Comparison of ENCODE assay signal across 8 mouse cellular contexts in the genomic region with DNA sequence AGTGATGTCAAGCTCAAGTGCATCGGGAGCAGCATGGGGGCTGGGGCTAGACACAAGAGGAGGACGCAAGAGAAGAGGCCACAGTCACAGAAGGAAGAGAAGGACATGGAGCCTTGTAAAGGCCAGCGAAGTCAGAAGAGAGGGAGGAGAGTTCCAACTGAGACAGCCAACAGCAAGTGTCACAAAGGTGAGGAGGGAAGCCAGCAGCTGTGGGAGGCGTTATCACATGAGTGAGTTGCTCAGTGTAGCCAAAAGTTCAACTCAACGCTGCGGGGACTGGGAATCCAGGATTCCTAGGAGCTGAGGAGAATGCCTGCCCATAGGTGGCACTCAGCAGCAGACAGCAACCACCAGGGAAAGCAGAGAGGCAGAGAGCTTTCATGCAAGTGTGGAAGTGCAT. TPM values are rescaled to one million over a fixed set of nuclear protein-coding genes. Genes with fewer than 3 reads are reported as not detected.
DNase-seq lines count a peak whose midpoint lies in the region; ATAC-seq and TF ChIP-seq lines count a peak whose summit lies in the region.

No protein-coding gene starts in this region.

- no peak for TF ChIP-seq POLR2A in liver, adult 2 months (IDR thresholded peaks at IDR 0.05; ENCODE audit: extremely low read depth, insufficient read depth, low read length)

- DNase-seq in liver, adult 2 months (ENCODE audit: extremely low read depth, low read depth, low spot score), result peak; percentile 71
- no peak for DNase-seq in liver, embryonic 11.5 days (ENCODE audit: low spot score)
- DNase-seq in fat pad, adult 2 months (ENCODE audit: extremely low read depth, low read depth, low spot score), result peak; percentile 46
- peak; percentile 8 for DNase-seq in lung, postnatal 25 days (ENCODE audit: low spot score)
- no peak for DNase-seq in urinary bladder, postnatal 10 days (ENCODE audit: low spot score)
- DNase-seq in thymus, postnatal 36 days, result no peak

- H3K4me3 ChIP-seq in liver, adult 2 months (ENCODE audit: insufficient read depth, low read depth, low read length), result no peak overlapping the region
- no peak overlapping the region for H3K4me3 ChIP-seq in liver, embryonic 11.5 days (ENCODE audit: low read depth, low read length)
- no peak overlapping the region for H3K4me3 ChIP-seq in intestine, postnatal 0 days (ENCODE audit: low read depth, low read length)

- H3K4me2 ChIP-seq in liver, embryonic 11.5 days, result no peak overlapping the region
- H3K4me2 ChIP-seq in intestine, postnatal 0 days (replicated peaks; ENCODE audit: low read depth), result no peak overlapping the region

- no peaks in the 10 kb centered on the region for H3K27me3 ChIP-seq in liver, adult 2 months (ENCODE audit: control insufficient read depth, insufficient read depth, low read length)
- no peaks in the 10 kb centered on the region for H3K27me3 ChIP-seq in liver, embryonic 11.5 days (replicated peaks; ENCODE audit: control insufficient read depth, insufficient read depth, low read length)
- no peaks in the 10 kb centered on the region for H3K27me3 ChIP-seq in intestine, postnatal 0 days (replicated peaks; ENCODE audit: control insufficient read depth, insufficient read depth, low read length)

- H3K27ac ChIP-seq in liver, adult 2 months (replicated peaks; ENCODE audit: insufficient read depth, low read depth, low read length), result no peak overlapping the region
- H3K27ac ChIP-seq in liver, embryonic 11.5 days (ENCODE audit: low read depth, low read length), result no peak overlapping the region
- H3K27ac ChIP-seq in intestine, postnatal 0 days (ENCODE audit: low read depth, low read length), result no peak overlapping the region

- H3K79me2 ChIP-seq in liver, adult 2 months (ENCODE audit: control insufficient read depth, insufficient read depth, low read length), result no peaks in the 10 kb centered on the region

- no peak for ATAC-seq in liver, embryonic 11.5 days (replicated peaks; ENCODE audit: low FRiP score)
- no peak for ATAC-seq in intestine, postnatal 0 days
- no peak for ATAC-seq in erythroid progenitor cell, adult 5-6 weeks (replicated peaks; ENCODE audit: low FRiP score, poor library complexity, severe bottlenecking)

- 43% methylated on average over 6 of the region's 6 CpGs for WGBS in liver, adult 2 months
- WGBS in liver, embryonic 11.5 days, result 44% methylated on average over 6 of the region's 6 CpGs
- WGBS in intestine, postnatal 0 days, result 44% methylated on average over 6 of the region's 6 CpGs

- no peak overlapping the region for H3K9ac ChIP-seq in liver, adult 2 months (ENCODE audit: low read depth, low read length)
- H3K9ac ChIP-seq in liver, embryonic 11.5 days (ENCODE audit: low read depth, low read length), result no peak overlapping the region
- H3K9ac ChIP-seq in intestine, postnatal 0 days (ENCODE audit: low read depth, low read length), result no peak overlapping the region

- H3K4me1 ChIP-seq in liver, adult 2 months (ENCODE audit: control insufficient read depth, insufficient read depth, low read length), result peaks cover 5% of the 10 kb centered on the region; the same call in 1 of the 2 replicates
- H3K4me1 ChIP-seq in liver, embryonic 11.5 days (replicated peaks; ENCODE audit: control insufficient read depth, insufficient read depth, low read length), result peaks cover 33% of the 10 kb centered on the region
- H3K4me1 ChIP-seq in intestine, postnatal 0 days (replicated peaks; ENCODE audit: control insufficient read depth, insufficient read depth, low read length), result no peaks in the 10 kb centered on the region

- no peaks in the 10 kb centered on the region for H3K36me3 ChIP-seq in liver, adult 2 months (ENCODE audit: control insufficient read depth, insufficient read depth, low read length)
- 0 out of 2 replicates have a peak, but pooled peaks cover 2% of the 10 kb centered on the region for H3K36me3 ChIP-seq in liver, embryonic 11.5 days (ENCODE audit: control insufficient read depth, insufficient read depth, low read length)
- no peaks in the 10 kb centered on the region; the same call in 1 of the 2 replicates for H3K36me3 ChIP-seq in intestine, postnatal 0 days (ENCODE audit: control insufficient read depth, insufficient read depth)

- no peaks in the 10 kb centered on the region for H3K9me3 ChIP-seq in liver, embryonic 11.5 days (ENCODE audit: control insufficient read depth, low read length)
- H3K9me3 ChIP-seq in intestine, postnatal 0 days (ENCODE audit: control insufficient read depth), result no peaks in the 10 kb centered on the region

- peak; percentile 45 for TF ChIP-seq CTCF in liver, adult 2 months (IDR thresholded peaks at IDR 0.05; ENCODE audit: low read depth, low read length)
- peak; percentile 64 for TF ChIP-seq CTCF in intestine, postnatal 0 days (IDR thresholded peaks at IDR 0.05; ENCODE audit: low read depth)

RNA-seq across cellular contexts. Expression of gene Katnal1, which starts 19.7 kb away (rescaled TPM):
- total RNA-seq in liver, adult 2 months (2014; rRNA removed), result 3.9 and 4.2 TPM in 2 replicates
- 1.5 and 2.0 TPM in 2 replicates for polyA plus RNA-seq in liver, adult 2 months (2012; rRNA removed)
- 18.9 and 19.5 TPM in 2 replicates for polyA plus RNA-seq in liver, embryonic 11.5 days (2014; fragmentation: Nextera tagmentation; extraction: Ambion mirVana)
- 2.7 and 2.9 TPM in 2 replicates for polyA plus RNA-seq in intestine, postnatal 0 days (2015; fragmentation: Nextera tagmentation; extraction: Ambion mirVana)
- total RNA-seq in erythroid progenitor cell, adult 5-6 weeks (2015; ENCODE audit: low replicate concordance), result 28.5 and 40.2 TPM in 2 replicates
- total RNA-seq in erythroid progenitor cell, adult 5-6 weeks (2017; ENCODE audit: low replicate concordance), result 47.7 and 54.4 TPM in 2 replicates

Comparison
In these comparisons a context has a peak if more than half of its experiments do, and no peak if none do; other contexts are left out.
1. DNase-seq: peak in liver, adult 2 months (single experiment), fat pad, adult 2 months (single experiment) and lung, postnatal 25 days (single experiment); none in liver, embryonic 11.5 days (single experiment), urinary bladder, postnatal 10 days (single experiment) and thymus, postnatal 36 days (0 of 2).